Mouse (Mus musculus): Measurements from ENCODE around the gene Zdhhc14. TPM values are rescaled to one million over a fixed set of nuclear protein-coding genes. Genes with fewer than 3 reads are reported as not detected.
A peak's percentile ranks its signal among the peaks of the same experiment; 100 is the strongest.

The Zdhhc14 gene
- polyA plus RNA-seq, 1 experiment = 5.7 TPM

DNA sequence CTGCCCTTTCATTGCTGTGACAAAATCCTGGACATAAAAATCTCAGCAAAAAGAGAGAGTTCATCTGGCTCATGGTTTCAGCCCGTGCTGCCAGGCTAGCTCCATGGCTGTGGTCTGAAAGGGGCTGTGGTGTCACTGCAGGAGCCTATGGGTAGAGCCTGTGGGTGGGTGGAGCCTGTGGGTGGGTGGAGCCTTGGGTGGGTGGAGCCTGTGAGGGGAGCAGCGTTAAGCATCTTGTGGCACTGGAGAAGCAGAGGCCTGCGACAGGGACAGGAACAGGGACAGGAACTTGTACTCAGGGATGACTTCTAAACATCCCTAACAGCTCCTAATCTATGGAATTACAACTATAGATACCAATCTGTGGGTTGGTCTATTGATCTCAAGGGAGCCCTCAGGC, 20.1 kb upstream of the Zdhhc14 start:
- H3K4me3 ChIP-seq (ENCODE audit: extremely low read depth, insufficient read depth, insufficient read length) = no peak overlapping the region
- 40% methylated on average over 3 of the region's 3 CpGs for WGBS
- no peak for DNase-seq (ENCODE audit: low read depth in 1 of 2, low spot score in 2 of 2)
- H3K36me3 ChIP-seq (ENCODE audit: control insufficient read depth, insufficient read depth, low read length) = no peaks in the 10 kb centered on the region
- no peaks in the 10 kb centered on the region for H3K4me1 ChIP-seq (ENCODE audit: control insufficient read depth, insufficient read depth, insufficient read length)
- no peak for TF ChIP-seq CTCF (IDR thresholded peaks at IDR 0.05; ENCODE audit: extremely low read depth, insufficient read depth, insufficient read length, insufficient replicate concordance)
- no peak for TF ChIP-seq POLR2A (IDR thresholded peaks at IDR 0.05; ENCODE audit: low read depth, low read length)
- no peaks in the 10 kb centered on the region for H3K27me3 ChIP-seq (ENCODE audit: control insufficient read depth, insufficient read depth, low read length)
- no peak overlapping the region for H3K27ac ChIP-seq (ENCODE audit: insufficient read depth, low read length)

DNA sequence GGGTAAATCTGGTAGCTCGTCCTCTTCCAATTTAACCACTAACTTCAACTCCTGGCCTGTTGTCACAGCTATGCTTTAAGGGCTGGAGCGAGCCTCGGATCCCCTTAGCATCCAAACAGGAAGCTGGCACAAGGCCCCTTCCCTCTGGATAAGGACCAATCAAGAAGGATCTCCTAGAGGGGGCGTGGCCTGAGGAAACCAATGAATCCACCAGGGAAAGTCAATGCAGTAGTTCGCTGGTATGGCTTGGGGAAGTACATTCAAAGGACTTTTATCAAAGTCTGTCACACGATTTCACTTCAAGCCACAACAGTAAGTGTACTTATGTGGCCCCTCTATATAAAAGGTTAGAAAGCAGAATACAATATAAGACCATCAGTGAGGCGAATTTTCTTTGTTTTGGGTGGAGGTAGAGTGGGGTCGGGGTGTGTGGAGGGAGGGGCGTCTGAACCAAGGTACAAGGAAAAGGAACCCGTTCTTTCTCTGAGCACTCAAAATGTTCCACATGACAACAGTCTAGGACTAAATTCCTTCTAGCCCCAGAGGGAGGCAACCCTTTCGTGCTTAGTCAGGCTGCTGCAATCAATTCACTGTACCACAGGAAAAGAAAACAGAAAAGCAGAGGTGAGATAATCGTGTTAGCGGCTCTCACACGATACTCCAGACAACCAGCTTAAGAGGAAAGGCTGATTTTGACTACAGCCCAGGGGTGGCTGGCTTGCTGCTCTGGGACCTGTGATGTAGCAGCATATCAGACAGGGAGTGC, 16.2 kb upstream of the Zdhhc14 start:
- no peak for TF ChIP-seq CTCF (IDR thresholded peaks at IDR 0.05; ENCODE audit: extremely low read depth, insufficient read depth, insufficient read length, insufficient replicate concordance)
- no peak for TF ChIP-seq POLR2A (IDR thresholded peaks at IDR 0.05; ENCODE audit: low read depth, low read length)
- 59% methylated on average over 14 of the region's 14 CpGs for WGBS
- Histone ChIP-seq H3K4me3 (ENCODE audit: extremely low read depth, insufficient read depth, insufficient read length) (no peak overlapping the region), H3K27ac (ENCODE audit: insufficient read depth, low read length) (no peak overlapping the region), H3K27me3 (ENCODE audit: control insufficient read depth, insufficient read depth, low read length) (no peaks in the 10 kb centered on the region), H3K4me1 (ENCODE audit: control insufficient read depth, insufficient read depth, insufficient read length) (no peaks in the 10 kb centered on the region), H3K36me3 (ENCODE audit: control insufficient read depth, insufficient read depth, low read length) (no peaks in the 10 kb centered on the region)
- DNase-seq (ENCODE audit: low read depth in 1 of 2, low spot score in 2 of 2) = no peak

DNA sequence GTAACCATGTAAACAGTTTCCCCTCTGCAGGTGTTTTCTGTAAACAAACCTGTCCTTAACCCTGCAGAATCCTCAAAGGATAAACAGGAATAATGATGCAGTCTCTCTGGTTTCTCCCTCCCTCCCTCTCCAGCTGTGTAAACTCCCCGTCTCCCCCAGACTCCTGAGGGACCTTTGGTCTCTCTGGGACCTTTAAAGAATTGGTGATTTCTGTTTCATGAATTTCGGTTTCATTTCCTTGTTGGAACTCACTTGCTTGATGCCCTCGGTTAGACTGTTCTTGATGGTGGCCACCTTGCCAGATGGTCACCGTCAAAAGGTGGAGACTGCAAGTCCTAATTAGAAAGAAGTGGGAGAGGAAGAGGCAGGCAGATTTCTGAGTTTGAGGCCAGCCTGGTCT, 8.9 kb upstream of the Zdhhc14 start:
- whole genome bisulfite sequencing = 25% methylated on average over 4 of the region's 4 CpGs
- peak in 1 of 2 experiments; percentile 33 for DNase-seq (ENCODE audit: low read depth in 1 of 2, low spot score in 2 of 2)
- TF ChIP-seq CTCF (IDR thresholded peaks at IDR 0.05; ENCODE audit: extremely low read depth, insufficient read depth, insufficient read length, insufficient replicate concordance) (no peak), POLR2A (IDR thresholded peaks at IDR 0.05; ENCODE audit: low read depth, low read length) (no peak)
- peaks cover 7% of the 10 kb centered on the region for H3K4me1 ChIP-seq (ENCODE audit: control insufficient read depth, insufficient read depth, insufficient read length)
- H3K4me3 ChIP-seq (ENCODE audit: extremely low read depth, insufficient read depth, insufficient read length) = no peak overlapping the region
- no peaks in the 10 kb centered on the region for H3K27me3 ChIP-seq (ENCODE audit: control insufficient read depth, insufficient read depth, low read length)
- H3K36me3 ChIP-seq (ENCODE audit: control insufficient read depth, insufficient read depth, low read length) = no peaks in the 10 kb centered on the region
- H3K27ac ChIP-seq (ENCODE audit: insufficient read depth, low read length) = peak overlapping the region; percentile 67

DNA sequence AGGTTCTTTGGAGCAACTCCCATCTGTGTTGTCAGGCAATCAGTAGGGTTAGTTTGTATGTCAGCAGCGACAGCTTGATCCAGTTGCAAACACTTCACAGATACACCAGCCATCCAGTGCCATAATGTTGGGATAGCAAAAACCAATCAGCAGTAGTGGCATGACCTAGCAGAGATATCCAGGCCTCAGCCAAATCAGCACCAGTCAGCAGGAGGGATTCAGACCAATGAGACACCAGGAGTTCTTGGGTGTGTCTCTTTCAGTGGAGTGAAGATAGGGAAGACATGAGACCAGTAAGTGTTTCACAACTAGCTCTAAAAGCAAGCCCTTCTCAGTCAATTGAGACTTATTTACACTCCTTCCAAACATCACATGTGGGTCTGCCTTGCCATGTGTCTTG, 7.7 kb upstream of the Zdhhc14 start:
- DNase-seq (ENCODE audit: low read depth in 1 of 2, low spot score in 2 of 2) = no peak
- peaks cover 7% of the 10 kb centered on the region for H3K4me1 ChIP-seq (ENCODE audit: control insufficient read depth, insufficient read depth, insufficient read length)
- H3K4me3 ChIP-seq (ENCODE audit: extremely low read depth, insufficient read depth, insufficient read length) = no peak overlapping the region
- H3K36me3 ChIP-seq (ENCODE audit: control insufficient read depth, insufficient read depth, low read length) = no peaks in the 10 kb centered on the region
- 86% methylated on average over 1 of the region's 1 CpGs for WGBS
- H3K27me3 ChIP-seq (ENCODE audit: control insufficient read depth, insufficient read depth, low read length) = no peaks in the 10 kb centered on the region
- H3K27ac ChIP-seq (ENCODE audit: insufficient read depth, low read length) = no peak overlapping the region
- TF ChIP-seq CTCF (IDR thresholded peaks at IDR 0.05; ENCODE audit: extremely low read depth, insufficient read depth, insufficient read length, insufficient replicate concordance) = no peak
- no peak for TF ChIP-seq POLR2A (IDR thresholded peaks at IDR 0.05; ENCODE audit: low read depth, low read length)

DNA sequence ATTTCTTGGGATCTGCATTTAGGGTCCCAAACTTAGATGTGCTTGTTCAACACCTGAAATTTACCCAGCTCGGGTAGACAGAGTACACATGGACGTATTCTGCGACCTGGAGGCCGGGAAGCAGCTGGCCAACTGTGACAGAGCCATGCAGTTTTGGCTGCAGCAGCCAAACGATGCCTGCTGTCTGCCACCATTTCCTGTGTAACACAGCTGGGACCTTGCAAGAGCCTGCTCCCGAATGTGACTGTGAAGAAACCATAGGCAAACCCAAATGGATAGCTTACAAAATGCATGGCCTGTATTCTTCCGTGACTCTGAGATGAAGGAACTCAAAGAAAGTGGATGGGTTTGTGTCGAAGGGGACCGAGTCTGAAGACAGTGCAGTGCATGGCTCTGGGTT, 4.2 kb upstream of the Zdhhc14 start:
- DNase-seq (ENCODE audit: low read depth in 1 of 2, low spot score in 2 of 2) = no peak
- Histone ChIP-seq H3K27me3 (ENCODE audit: control insufficient read depth, insufficient read depth, low read length) (no peaks in the 10 kb centered on the region), H3K36me3 (ENCODE audit: control insufficient read depth, insufficient read depth, low read length) (no peaks in the 10 kb centered on the region), H3K27ac (ENCODE audit: insufficient read depth, low read length) (no peak overlapping the region), H3K4me1 (ENCODE audit: control insufficient read depth, insufficient read depth, insufficient read length) (peaks cover 7% of the 10 kb centered on the region), H3K4me3 (ENCODE audit: extremely low read depth, insufficient read depth, insufficient read length) (no peak overlapping the region)
- TF ChIP-seq CTCF (IDR thresholded peaks at IDR 0.05; ENCODE audit: extremely low read depth, insufficient read depth, insufficient read length, insufficient replicate concordance) (no peak), POLR2A (IDR thresholded peaks at IDR 0.05; ENCODE audit: low read depth, low read length) (no peak)
- WGBS = 31% methylated on average over 9 of the region's 9 CpGs

DNA sequence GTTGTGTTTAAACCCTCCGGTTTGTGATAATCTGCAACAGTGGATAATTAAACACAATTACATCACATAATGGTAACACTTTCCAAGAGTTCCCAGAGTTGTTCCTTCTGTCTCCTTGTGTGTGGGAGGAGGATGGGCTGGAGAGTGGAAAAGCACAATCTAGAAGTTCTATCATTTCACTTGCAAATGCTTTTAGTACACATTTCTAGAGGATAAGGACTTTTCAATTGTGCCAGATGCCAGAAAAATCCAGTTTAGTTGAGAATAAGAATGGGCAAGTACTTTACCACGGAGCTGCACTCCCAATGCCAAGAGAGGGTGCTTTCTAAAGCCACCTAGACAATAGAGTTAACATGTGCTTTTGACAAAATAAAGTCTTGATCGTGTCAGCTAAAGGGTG, 2.0 kb upstream of the Zdhhc14 start:
- peaks cover 8% of the 10 kb centered on the region for H3K4me1 ChIP-seq (ENCODE audit: control insufficient read depth, insufficient read depth, insufficient read length)
- H3K4me3 ChIP-seq (ENCODE audit: extremely low read depth, insufficient read depth, insufficient read length) = no peak overlapping the region
- DNase-seq (ENCODE audit: low read depth in 1 of 2, low spot score in 2 of 2) = no peak
- WGBS = 88% methylated on average over 3 of the region's 3 CpGs
- H3K36me3 ChIP-seq (ENCODE audit: control insufficient read depth, insufficient read depth, low read length) = no peaks in the 10 kb centered on the region
- H3K27me3 ChIP-seq (ENCODE audit: control insufficient read depth, insufficient read depth, low read length) = no peaks in the 10 kb centered on the region
- H3K27ac ChIP-seq (ENCODE audit: insufficient read depth, low read length) = no peak overlapping the region
- TF ChIP-seq CTCF (IDR thresholded peaks at IDR 0.05; ENCODE audit: extremely low read depth, insufficient read depth, insufficient read length, insufficient replicate concordance) = no peak
- no peak for TF ChIP-seq POLR2A (IDR thresholded peaks at IDR 0.05; ENCODE audit: low read depth, low read length)

All from spleen, adult 2 months (tissue).